Mouse (Mus musculus) left cerebral cortex, postnatal 10 days (tissue): ENCODE results near the gene Cfap69. TPM values are rescaled to one million over a fixed set of nuclear protein-coding genes. Genes with fewer than 3 reads are reported as not detected.

Experiments used
- DNase-seq, 2 experiments: peaks; one replicate each; pipeline ENCODE4 v3.0.0; 2021 to 2022; ENCODE audit warnings: low spot score in 2 of 2, mixed read lengths in 1 of 2; ENCODE audit errors: extremely low spot score in 1 of 2
- intact Hi-C: fragments of 180-260 bp; cut with DNase I; formaldehyde crosslinking; loops from one replicate; pipeline ENCODE4 v1.15.1; 2025
- total RNA-seq, 2 experiments: library from RNA; stranded (reverse); gene quantifications; 2 replicates each; pipeline ENCODE4 v1.2.3; 2021

Cfap69 gene
- total RNA-seq, 2 experiments from 2014 or later: 16.9 to 19.7 TPM

- DNase-seq: no peak
- intact Hi-C loops: no loop called here
These were observed 410 bp upstream of the Cfap69 start for GRCm38 (mm10) chr5:5664371-5664926.

- no peak for DNase-seq
- intact Hi-C loops: no loop called here
These were observed 982 bp downstream of the Cfap69 start for GRCm38 (mm10) chr5:5663057-5663456.

DNA sequence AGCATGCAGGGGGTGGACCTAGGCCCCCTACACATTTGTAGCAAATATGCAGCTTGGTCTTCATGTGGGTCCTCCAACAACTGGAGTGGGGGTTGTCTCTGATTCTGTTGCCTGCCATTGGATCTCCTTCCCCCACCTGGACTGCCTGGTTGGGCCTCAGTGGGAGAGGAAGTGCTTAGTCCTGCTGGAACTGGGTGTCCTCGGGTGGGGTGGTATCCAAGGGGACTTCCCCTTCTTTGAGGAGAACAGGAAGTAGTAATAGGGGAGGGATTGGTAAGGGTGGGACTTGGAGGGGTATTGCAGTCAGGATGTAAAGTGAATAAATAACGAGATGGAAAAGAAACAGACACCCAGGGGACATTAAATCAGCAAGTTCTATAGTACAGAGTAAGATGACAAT is 5.4 kb downstream of the Cfap69 start:
- no peak for DNase-seq
- intact Hi-C loops: no loop called here

DNA sequence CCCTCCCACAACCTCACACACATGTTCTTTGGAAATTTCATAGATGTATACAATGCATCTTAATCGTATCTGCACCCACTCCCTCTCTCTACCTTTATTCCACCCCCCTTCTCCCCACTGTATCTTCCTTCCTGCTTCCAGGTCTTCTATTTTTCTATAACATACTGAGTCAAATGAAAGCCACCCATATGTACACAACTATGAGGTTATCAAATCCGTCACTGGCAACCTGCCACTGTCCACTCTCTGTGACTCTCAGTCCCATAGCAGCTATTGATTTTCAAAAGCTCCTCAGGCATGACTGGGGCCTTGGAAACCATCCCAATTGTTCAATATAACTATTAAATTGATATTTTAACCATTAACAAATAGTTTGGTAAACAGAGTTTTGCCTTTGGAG is 6.1 kb downstream of the Cfap69 start:
- no peak for DNase-seq
- intact Hi-C loops: no loop called here

- intact Hi-C loops: loop anchor here (10.0 kb wide), 1 partner anchor 154 kb away; no protein-coding TSS in a partner anchor
- peak in 1 of 2 experiments; percentile 52 for DNase-seq
These were observed 15.0 kb downstream of the Cfap69 start for GRCm38 (mm10) chr5:5648817-5649569.

DNA sequence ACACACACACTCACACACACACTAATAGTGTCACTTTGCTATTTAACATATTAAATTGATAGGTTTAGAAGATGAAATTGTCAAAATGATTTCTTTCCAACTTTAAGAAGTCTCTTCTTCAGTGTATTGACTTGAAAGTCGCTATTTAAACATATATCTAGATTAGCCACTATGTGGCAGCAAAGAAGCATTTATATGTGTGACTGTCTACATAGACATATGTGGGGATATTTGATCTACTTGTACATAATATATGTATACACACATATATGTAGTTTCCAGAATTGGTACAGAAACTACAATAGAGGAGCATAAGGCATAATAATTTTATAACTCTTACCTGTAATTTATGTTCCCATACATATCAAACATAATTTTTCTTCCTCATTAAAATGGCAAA is 17.9 kb downstream of the Cfap69 start:
- intact Hi-C loops: loop anchor here (1.0 to 10.0 kb wide), 2 partner anchors 103 to 151 kb away; partner anchors contain the start of gene Steap1
- no peak for DNase-seq

DNA sequence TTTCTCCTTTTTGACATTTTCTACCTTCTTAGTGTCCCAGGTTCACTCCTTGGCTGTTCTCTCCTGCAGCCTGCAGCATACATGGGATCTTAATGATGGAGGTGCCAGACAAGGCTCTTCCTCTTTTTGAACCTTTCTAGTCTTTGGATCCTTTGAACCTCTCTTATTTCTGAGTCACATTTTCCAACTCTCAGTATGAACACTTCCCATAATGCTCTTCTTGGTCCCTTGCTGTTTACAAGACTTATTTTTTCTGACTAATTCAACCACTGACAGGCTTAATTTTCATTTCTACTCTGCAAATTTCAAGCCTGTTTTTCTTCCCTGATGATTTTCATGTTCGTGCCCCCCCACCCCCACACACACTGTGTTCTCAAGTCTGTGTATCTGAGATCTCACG is 25.5 kb downstream of the Cfap69 start:
- no peak for DNase-seq
- intact Hi-C loops: no loop called here

DNA sequence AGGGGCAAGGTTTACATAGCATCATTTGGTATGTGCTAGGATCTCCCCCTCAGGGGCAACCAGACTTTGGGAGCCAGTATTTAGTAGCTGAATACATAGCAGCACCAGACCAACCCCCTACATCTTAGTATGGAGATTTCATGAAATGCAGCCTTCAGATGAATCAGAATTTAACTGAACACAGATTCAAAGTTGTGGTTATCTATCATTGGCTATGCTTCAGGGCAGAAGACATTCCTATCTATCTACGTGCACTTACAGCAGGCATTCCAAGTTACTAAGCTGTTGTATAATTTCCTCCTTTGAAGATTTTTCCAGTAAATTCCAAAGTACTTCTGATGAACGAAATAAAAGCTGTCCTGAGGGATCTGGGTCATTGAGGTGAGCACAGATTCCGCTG is 38.5 kb downstream of the Cfap69 start:
- intact Hi-C loops: no loop called here
- DNase-seq: no peak

DNA sequence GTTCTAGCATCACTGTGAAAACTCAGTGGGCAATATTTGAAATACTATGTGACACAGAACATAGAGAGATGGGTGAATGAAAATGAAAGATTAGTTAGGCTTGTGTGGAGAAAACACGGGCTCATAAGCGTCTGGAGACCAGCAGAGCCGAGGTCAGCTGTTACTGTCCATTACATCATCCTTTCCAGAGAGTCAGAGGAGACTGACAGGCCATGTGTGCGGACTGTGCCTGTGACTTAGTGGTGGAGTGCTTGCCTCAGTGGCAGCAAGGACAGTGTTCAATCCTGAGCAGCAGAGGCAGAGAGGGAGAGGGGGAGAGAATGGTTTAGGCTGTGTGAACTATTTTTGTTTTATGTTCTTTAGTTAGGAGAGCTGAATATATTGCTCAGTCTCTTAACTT is 45.7 kb downstream of the Cfap69 start:
- intact Hi-C loops: no loop called here
- no peak for DNase-seq

DNA sequence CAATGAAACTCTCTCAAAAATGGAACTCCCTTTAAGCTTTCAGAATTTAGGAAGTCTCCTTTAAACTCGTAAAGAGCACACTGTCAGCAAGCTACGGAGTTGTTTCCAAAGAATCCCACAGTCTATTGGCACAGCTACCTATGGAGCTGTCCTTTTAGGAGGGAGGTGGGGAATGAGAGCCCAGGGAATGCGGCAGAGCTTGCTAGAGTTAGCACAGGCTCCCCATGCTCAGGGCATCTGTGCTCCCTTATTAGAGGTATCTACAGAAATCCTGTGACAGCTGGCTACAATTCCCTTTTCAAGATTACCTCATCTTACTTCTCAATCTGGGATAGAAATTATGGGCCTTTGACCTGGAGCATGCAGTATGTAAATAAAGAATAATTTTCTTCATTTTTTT is 53.5 kb downstream of the Cfap69 start:
- intact Hi-C loops: no loop called here

GRCm38 (mm10) chr5:5587686-5588085 is 76.4 kb downstream of the Cfap69 start:
- intact Hi-C loops: no loop called here
- DNase-seq: no peak

More for the DNA sequence above, 53.5 kb downstream of the Cfap69 start:
- no peak for DNase-seq

GRCm38 (mm10) chr5:5573749-5574317 is 90.2 kb downstream of the Cfap69 start, which contains the start of gene Gm8773:
Gene Gm8773, plus strand, starts transcription at chr5:5573799.
- peak in 1 of 2 experiments; percentile 40 for DNase-seq
- intact Hi-C loops: no loop called here

DNA sequence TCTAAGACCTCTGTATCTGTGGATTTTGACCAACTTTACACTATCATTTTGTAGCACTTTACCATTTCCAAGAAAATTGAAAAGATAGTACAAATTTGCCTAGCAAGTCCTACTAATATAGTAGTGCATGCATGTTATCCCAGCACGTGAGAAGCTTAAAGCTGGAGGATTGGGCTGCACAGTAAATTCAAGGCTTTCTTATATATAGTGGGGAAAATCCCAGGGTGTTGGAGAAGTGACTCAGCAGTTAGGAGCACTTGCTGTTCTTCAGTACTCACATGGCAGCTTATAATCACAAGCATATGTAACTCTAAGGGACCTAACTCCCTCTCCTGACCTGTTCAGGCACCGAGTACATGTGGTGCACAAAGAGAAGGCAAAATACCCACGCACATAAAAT is 101.6 kb downstream of the Cfap69 start:
- intact Hi-C loops: no loop called here
- no peak for DNase-seq

DNA sequence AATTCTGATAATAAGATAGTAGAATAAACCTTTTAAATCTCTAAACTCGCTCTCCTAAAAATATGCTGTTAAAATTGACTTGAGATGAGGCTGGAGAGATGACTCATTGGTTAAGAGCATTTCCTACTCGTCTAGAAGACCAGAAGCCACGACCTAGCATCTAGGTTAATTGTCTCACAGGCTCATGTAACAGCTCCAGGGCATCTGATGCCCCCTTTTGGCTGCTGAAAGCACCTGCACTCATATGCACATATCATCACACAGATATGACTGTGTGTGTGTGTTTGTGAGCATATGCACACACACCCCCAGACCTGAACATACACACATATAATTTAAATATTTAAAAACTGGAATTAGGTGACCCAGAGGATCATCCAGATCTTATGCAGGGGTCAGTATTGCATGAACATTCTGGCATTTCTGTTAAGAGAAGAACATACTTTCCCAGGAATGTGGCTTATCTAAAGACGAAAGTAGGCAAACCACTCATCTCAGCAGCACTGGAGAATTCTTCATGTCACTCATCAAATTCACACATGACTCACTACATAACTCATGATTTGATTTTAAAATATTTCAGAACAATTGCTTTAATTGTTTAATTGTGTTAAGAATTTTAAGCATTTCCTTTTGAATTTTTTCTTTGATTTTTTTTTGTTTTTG is 102.9 kb downstream of the Cfap69 start:
- DNase-seq: no peak
- intact Hi-C loops: no loop called here

- DNase-seq: no peak
- intact Hi-C loops: no loop called here
These were observed 104.2 kb downstream of the Cfap69 start for GRCm38 (mm10) chr5:5559798-5560197.

GRCm38 (mm10) chr5:5559079-5559740 is 104.8 kb downstream of the Cfap69 start, which contains the start of gene Gtpbp10:
Gene Gtpbp10, minus strand, starts transcription at chr5:5559538.
- DNase-seq: peak; percentile 89 to 96
- intact Hi-C loops: no loop called here

DNA sequence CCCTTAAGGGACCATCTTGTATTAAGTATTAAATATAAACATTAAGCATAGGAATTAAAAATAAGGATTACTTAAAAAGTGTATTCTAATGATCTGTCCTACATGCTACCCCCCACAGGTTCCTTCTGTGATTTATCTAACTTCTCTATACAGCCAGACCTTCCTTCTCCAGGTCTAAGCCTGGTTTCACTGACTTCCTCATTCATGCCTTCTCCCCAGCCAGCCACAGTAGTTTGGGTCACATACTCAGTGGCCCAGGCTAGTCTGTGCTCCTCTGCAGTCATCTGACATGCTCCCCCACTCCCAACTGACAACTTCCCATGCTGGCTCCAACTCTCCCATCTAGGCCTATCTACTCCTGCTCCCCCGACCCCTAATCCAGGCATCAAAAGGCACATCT is 112.9 kb downstream of the Cfap69 start:
- intact Hi-C loops: no loop called here
- DNase-seq: no peak

- intact Hi-C loops: no loop called here
- no peak for DNase-seq
These were observed 123.7 kb downstream of the Cfap69 start for GRCm38 (mm10) chr5:5540385-5540784.

- intact Hi-C loops: no loop called here
- no peak for DNase-seq
These were observed 124.3 kb downstream of the Cfap69 start for GRCm38 (mm10) chr5:5539771-5540170.
